Mouse (Mus musculus) CD4-positive helper T cell, adult 2 months (primary cell): ENCODE data around the gene Lgi4.

Experiments
- DNase-seq: peaks from one replicate; pipeline ENCODE4 v3.0.0-alpha.2; 2012; ENCODE audit warnings: low read depth, missing footprints, low spot score

Lgi4 gene

DNA sequence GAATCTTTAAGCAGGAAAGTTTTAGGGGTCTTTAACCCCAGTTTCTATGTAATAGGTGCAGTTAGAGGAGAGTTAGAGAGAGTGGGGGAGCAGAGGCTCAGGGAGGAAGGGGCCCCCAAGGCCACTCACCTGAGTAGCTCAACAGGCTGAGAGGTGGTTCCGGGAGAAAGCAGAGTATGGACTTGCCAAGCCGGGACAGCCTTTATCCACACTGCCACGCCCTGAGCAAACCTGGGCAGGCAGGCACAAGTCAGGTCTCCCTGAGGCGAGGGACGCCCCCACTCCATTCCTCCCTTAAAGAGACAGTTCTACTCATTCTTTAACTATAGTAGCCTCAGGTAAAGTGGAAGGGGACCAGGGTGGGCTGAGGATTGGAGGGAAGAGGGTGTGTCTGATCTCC, 17.4 kb downstream of the Lgi4 start, which contains the start of gene Fxyd3:
TSS of gene Fxyd3 (minus strand) at position 213 of the 400 bp plus-strand sequence.
- DNase-seq = no peak

DNA sequence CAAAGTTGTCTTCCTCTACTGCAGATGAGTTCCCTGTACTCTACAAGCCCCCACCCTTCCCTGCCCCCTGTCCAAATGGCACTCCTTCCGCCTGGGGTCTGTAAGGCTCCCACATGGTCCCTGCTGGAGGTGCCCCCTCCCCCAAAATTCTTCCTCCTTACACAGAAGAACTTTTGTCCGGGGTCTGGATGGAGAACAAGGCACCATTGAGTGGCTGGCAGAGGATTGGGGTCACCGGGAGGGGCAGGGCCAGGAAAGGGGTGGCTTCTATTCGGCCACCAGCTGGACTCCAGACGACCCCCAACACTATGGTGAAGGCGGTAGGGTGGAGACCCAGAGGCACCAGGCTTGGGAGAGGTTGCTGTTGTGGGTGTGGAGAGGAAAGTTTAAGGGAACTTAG, 18.3 kb downstream of the Lgi4 start:
- DNase-seq = no peak

GRCm38 (mm10) chr7:31077885-31078445, 18.8 kb downstream of the Lgi4 start:
- peak; percentile 34 for DNase-seq

GRCm38 (mm10) chr7:31079670-31080069, 20.5 kb downstream of the Lgi4 start:
- DNase-seq = no peak

DNA sequence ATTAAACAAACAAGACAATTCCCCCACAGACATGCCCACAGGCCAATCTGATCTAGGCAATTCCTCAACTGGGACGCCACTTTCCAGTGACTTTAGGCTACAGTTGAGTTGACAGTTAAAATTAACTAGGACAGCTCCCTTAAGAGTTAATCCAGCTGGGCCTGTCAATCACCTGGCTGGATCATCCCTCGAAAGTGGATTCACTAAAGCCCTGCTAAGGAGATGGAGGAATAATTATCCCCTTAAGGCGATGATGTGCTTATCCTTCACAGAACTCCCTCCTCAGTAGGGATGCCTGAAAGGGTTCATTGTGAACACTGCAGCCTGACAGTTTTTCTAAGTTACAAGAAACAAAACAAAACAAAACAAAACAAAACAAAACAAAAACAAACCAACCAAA, 21.5 kb downstream of the Lgi4 start:
- no peak for DNase-seq

DNA sequence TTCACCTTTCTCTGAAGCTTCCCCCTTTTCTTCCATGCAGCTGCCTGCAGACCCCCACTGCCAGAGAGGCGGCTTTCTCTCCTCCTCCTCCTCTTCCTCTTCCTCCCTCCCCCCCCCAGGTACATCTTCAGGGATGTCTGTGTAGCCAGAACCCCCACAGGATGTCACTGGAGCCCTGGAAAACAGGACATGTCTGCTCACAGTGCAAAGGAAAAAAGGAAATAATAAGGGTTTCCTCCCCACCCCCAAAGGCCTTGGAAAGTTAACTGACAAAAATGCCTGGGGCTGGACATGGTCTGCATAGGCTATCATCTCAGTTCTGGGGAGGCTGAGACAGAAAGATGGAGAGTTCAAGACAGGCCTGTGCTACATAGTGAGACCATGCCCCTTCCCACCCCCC, 22.0 kb downstream of the Lgi4 start:
- DNase-seq = no peak

DNA sequence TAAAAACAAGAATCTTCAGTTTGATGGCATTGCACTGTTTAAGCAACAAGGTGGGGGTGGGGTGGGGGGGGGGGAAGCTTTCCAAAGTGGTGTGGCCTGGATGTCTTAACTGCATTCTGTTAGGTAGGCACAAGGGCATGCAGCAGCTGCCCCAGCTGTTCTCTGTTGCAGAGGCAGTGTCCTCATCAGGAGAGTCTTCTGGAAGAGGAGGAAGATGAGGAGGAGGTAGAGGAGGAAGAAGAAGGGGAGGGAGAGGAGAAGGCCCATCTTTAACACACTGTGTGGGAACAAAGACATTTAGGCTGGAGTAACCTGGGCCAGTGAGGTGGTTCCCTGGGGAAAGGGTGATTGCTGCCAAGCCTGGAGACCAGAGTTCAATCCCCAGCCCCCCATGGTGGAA, 23.0 kb downstream of the Lgi4 start:
- DNase-seq = no peak

DNA sequence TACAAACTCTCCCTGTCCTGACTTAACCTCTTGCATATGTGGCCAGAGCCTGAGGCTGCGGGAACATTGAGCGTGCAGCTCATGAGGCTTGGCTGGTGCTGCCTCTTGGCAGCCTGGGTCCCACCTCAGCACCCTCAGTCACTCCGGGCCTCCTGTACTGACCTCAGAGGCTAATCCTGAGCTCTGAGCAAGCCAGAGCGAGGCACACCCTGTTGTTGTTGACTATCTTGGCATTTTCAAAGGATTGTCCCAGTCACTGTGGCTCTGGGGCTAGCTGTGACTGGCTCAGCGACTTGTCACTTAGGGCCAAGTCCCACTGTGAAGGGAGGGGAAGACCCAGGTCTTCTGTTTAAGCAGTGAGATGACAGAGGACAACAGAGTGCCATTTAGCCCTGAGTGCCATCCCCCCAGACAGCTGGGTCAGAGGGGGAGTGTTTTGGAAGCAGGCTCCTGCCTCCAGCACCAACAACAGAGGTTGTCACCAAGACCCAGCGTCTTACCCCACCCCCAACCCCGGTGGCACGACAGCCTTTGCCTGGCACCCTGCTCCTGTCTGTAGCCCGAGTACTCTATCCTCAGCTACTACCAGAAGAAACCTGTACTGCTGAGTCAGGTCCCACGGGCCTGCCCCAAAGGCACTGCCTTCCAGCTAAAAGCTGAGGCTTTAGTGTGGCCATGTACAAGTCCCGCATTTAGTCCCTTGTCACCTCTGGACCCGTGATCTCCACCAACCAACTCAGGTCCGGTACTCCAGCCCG, 23.9 kb downstream of the Lgi4 start:
- no peak for DNase-seq

DNA sequence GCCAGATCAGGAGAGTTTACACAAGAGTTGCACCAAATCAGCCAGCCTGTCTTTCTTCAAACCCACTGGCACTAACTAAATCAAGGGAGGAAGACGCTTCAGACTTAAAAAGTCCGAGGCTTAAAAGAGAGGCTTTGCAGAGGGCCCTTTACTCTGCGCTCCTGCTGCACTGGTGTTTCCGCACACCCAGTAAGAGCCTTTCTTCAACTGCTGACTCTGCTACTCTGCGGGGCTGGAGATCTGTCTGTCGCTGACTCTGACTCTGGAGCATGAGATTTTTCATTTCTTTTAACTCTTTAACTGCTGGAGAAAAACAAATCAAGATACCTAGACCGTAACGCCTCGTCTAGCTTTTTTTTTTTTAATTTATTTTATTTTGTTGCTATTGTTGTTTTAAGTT, 25.0 kb downstream of the Lgi4 start:
- no peak for DNase-seq

DNA sequence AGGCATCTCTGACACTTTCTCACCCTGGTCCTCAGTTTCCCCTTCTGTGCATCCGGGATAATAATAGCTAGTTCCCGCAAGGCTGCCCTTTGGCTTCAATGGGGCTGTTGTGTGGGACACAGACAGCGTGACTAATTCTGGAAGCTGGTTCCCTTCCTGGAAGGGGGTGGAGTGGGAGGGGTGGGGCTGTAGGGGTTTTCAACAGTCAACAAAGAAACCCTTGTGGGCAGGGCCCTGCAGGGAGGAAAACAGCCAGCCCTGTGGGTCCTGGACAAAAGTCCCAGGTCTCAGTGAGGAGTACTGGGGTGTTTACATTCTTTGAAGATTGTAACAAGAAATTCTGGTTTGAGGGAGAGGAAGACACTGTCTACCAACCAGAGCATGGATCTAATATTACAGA, 26.0 kb downstream of the Lgi4 start:
- no peak for DNase-seq

DNA sequence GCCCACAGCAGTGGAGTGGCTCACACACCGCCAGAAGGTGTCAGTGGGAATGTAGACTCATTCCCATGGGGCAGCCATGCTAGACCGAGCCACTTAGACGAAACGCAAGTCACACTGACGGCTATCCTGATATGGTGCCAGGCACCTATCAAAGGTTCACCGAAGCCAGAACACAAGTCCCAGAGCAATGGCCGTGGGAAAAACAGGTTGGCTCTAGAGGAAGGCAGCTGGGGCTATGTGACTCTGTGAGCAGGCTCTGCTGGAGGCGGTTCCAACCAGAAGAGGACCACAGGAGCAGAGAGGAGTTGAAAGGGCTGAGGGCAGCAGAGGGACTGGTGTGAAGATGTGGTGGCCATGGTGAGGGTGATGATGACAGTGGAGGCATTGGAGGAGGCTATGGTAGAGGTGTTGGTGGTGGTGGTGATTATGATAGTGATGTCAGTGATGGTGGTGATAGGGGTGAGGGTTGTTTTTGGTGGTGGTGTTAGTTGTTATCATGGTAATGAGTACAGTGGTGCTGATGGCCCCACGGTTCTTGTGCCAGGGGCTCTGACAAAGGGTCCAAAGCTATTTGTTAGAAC, 27.1 kb downstream of the Lgi4 start:
- peak; percentile 50 for DNase-seq

DNA sequence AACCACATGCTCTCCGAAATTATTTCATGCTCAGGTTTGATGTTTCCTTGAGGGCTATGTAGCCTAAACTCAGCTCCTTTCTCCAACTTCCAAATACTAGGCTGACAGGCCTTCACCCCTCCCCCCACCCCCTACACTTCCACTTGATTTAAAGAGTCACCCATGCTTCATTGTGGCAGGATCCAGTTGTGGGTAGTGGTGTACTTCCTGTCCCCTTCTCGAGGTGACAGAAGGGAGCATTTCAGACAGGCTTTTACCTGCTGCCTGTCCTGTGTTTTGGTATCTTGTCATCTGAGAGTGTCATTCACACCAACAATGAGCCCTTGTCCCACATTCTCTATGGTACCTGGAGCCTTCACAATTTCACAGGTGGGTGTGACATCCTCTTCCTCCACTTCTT, 28.1 kb downstream of the Lgi4 start:
- DNase-seq = peak; percentile 57

DNA sequence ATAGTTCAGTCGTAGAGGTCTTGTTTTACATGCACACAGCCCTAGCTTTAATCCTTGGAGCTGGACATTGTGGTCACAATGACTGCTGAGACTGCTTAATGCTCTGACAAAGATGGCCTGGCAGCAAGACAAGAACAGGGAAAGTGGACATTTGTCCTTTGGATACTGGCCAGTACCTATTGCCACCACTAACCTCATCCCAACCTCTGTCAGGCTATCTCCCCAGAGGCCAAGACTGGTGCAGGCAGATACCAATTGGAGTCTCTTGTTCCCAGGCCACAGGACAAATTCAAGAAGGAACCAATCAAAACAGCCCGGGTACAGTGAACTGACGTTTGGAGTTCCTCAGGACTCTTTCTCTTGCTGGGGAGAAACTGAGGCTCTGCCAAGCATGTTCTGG, 29.1 kb downstream of the Lgi4 start:
- no peak for DNase-seq

DNA sequence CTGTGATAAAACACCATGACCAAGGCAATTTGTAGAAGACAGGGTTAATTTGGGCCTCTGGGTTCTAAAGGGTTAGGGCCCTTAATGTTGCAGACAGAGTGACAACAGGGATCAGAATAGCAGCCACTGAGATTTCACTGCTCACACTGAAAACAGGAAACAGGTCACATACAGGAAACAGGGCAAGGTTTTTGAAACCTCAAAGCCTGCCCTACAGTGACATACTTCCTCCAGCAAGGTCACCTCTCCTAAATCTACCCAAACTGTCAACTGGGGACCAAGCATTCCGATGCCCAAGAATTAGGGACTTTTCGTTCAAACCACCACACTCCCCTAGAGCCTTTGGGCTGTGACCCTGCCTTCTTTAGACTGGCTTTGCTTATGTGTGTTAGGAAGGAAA, 30.6 kb downstream of the Lgi4 start:
- DNase-seq = peak; percentile 82

DNA sequence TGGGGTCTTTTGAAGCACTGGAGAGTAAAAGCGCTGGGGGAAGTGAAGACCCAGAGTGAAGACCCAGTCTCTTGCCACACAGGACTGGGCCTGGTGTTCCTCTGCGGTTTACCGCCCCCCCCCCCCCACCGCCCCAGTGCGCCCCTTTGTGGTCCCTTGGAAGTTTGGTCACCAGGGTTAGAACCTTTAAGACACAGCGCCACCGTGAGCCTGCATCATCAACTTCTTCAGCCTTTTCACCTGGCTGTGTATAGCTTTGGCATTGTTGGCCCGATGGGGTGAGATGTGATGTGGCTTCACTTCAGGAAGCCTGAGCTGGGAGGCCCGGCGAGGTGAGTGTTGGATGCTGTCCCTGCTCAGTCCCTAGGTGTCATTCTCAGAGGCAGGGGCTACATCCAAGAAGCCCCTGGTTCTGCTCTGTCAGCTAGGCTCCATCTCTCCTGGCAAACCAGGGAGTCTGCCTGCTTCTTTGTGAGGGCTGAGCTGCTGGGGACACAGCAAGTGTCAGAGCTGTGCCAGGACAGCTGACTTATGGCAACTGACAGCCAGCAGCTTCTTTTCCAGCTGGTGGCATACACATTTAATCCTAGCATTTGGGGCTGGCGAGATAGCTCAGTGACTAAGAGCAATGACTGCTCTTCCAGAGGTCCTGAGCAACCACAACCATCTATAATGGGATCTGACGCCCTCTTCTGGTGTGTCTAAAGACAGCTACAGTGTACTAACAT, 35.8 kb downstream of the Lgi4 start:
- DNase-seq = peak; percentile 32

GRCm38 (mm10) chr7:31096892-31097564, 37.9 kb downstream of the Lgi4 start:
- no peak for DNase-seq

GRCm38 (mm10) chr7:31097583-31098248, 38.6 kb downstream of the Lgi4 start:
- peak; percentile 90 for DNase-seq

DNA sequence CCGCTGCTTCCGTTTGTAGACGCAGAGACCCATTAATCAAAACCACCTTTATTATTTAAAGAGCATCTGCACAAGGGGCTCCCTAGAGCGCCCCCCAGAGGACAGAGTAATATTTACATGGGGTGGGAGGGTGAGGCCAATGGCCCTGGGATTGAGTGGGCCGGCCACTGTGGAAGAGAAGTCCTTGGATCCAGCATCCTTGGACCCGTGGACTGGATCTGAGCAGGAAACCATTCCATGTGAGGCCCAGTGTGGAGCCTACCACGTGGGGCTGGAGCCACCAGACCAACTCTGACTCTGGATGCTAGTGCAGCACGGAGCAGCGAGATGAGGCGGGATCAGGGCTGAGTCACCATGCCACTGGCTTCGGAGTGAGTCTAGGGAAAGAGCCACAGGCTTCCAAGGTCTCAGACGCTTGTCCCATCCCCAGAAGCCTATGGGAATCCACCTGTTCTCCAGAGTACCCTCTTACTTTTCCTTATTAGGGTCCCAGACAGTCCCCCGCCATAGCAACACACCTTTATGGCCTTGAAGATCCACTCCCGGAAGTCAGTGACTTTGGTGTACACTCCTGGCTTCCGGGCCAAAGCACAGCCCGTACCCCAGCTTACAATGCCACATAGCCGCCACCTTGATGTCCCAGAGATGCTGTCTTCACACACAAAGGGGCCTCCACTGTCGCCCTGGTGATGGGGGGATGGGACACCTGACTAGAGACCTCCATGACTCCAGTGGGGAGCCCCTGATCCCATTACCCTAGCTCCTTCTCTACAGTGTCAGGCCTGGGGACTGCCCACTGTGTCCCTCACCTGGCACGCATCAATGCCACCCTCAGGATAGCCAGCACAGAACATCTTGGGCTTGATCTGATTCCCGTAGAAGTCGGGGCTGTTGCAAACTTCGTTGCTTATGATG, 39.8 kb downstream of the Lgi4 start:
- DNase-seq = no peak

GRCm38 (mm10) chr7:31099612-31099982, 40.5 kb downstream of the Lgi4 start:
- no peak for DNase-seq

- no peak for DNase-seq
Measured at GRCm38 (mm10) chr7:31100786-31101185, 41.6 kb downstream of the Lgi4 start.
